In genomic region chr11:51523215-51523614, GRCm38 (mm10) we compare ENCODE assay signal across 13 mouse cellular contexts.
"Had no signal": no experiment of that assay in that cellular context is flagged by ENCODE, and none has a peak within 500 bp of the region (broad histone marks: within the 10 kb centered on the region; RNA-seq: fewer than 3 reads in every experiment).

No protein-coding gene starts in this region.

- H3K9me3 ChIP-seq: liver, embryonic 15.5 days; midbrain, embryonic 12.5 days; neural tube, embryonic 15.5 days had no signal

- DNase-seq: kidney, adult 2 months; kidney, postnatal 25 days; layer of hippocampus, postnatal 36 days; lung, embryonic 14.5 days; lung, postnatal 10 days; lung, postnatal 4 days; right cerebral cortex, adult 18-20 months; thymus, adult 18-20 months; thymus, postnatal 14 days had no signal

- H3K4me2 ChIP-seq: liver, embryonic 11.5 days; liver, embryonic 15.5 days; lung, embryonic 14.5 days; midbrain, embryonic 12.5 days; neural tube, embryonic 15.5 days had no signal

- H3K27ac ChIP-seq: liver, embryonic 15.5 days; midbrain, embryonic 12.5 days; neural tube, embryonic 15.5 days had no signal

- H3K4me3 ChIP-seq: liver, embryonic 15.5 days; midbrain, embryonic 12.5 days; neural tube, embryonic 15.5 days had no signal

- H3K9ac ChIP-seq: liver, embryonic 15.5 days; lung, embryonic 14.5 days; midbrain, embryonic 12.5 days; neural tube, embryonic 15.5 days had no signal

- H3K36me3 ChIP-seq: liver, embryonic 15.5 days; midbrain, embryonic 12.5 days; neural tube, embryonic 15.5 days had no signal

- H3K4me1 ChIP-seq: liver, embryonic 15.5 days had no signal

- H3K27me3 ChIP-seq: liver, embryonic 15.5 days; midbrain, embryonic 12.5 days; neural tube, embryonic 15.5 days had no signal
